Mouse (Mus musculus) forebrain, embryonic 14.5 days (tissue): ENCODE results near the gene Arhgap11a. TPM values are rescaled to one million over a fixed set of nuclear protein-coding genes. Genes with fewer than 3 reads are reported as not detected.
A peak's percentile ranks its signal among the peaks of the same experiment; 100 is the strongest.

Source experiments
- ATAC-seq: fragments of 200-750 bp; cut with Nextera tagmentation; 2 replicates; pipeline ENCODE4 v1.8.0; 2017; ENCODE audit warnings: mild to moderate bottlenecking, moderate library complexity
- DNase-seq: peaks from one replicate; pipeline ENCODE4 v3.0.0-alpha.2; 2015; ENCODE audit warnings: low spot score
- H3K27ac ChIP-seq: fragments of 300-500 bp; sonication (generic); 2 replicates; pipeline ENCODE4 v1.5.1; 2014; ENCODE audit warnings: low read depth, mild to moderate bottlenecking, control low read depth, low read length, moderate library complexity
- H3K27me3 ChIP-seq: fragments of 300-500 bp; sonication (generic); replicated peaks from 2 replicates; pipeline ENCODE4 v1.6.1; 2014; ENCODE audit warnings: low read length, control low read depth, mixed read lengths; ENCODE audit not compliant: control insufficient read depth, insufficient read depth
- H3K36me3 ChIP-seq: fragments of 300-500 bp; sonication (generic); 2 replicates; pipeline ENCODE4 v1.6.1; 2014; ENCODE audit warnings: low read length, control low read depth; ENCODE audit not compliant: control insufficient read depth, insufficient read depth
- H3K4me1 ChIP-seq: fragments of 300-500 bp; sonication (generic); 2 replicates; pipeline ENCODE4 v1.6.1; 2014; ENCODE audit warnings: antibody characterized with exemption, low read length, control low read depth; ENCODE audit not compliant: control insufficient read depth, insufficient read depth
- H3K4me2 ChIP-seq: fragments of 300-500 bp; sonication (generic); 2 replicates; pipeline ENCODE4 v1.6.1; 2014; ENCODE audit warnings: mild to moderate bottlenecking, control low read depth, low read length
- H3K4me3 ChIP-seq: fragments of 300-500 bp; sonication (generic); 2 replicates; pipeline ENCODE4 v1.5.1; 2014; ENCODE audit warnings: low read depth, low read length, control low read depth
- H3K9ac ChIP-seq: fragments of 300-500 bp; sonication (generic); 2 replicates; pipeline ENCODE4 v1.6.1; 2014; ENCODE audit warnings: mild to moderate bottlenecking, low read length, control low read depth, moderate library complexity
- H3K9me3 ChIP-seq: fragments of 300-500 bp; sonication (generic); replicated peaks from 2 replicates; pipeline ENCODE4 v1.6.1; 2016; ENCODE audit warnings: low read length, control low read depth, mixed read lengths; ENCODE audit not compliant: control insufficient read depth
- WGBS: fragments of 180-500 bp; shearing (Covaris S2); extraction: QIAGEN DNeasy Blood & Tissue Kit; methylation state at CpG from one replicate; pipeline ENCODE4 v1.1.7; 2014; 5-methylcytosine and 5-hydroxymethylcytosine counted together
- polyA plus RNA-seq: library from polyadenylated mRNA; unstranded; fragments of >200 nt; fragmentation: Nextera tagmentation; extraction: Ambion mirVana; gene quantifications from 2 replicates; pipeline ENCODE4 v1.2.1, GENCODE M21; 2014

Arhgap11a gene
- polyA plus RNA-seq, 1 experiment from 2014 or later: 5.9 TPM

DNA sequence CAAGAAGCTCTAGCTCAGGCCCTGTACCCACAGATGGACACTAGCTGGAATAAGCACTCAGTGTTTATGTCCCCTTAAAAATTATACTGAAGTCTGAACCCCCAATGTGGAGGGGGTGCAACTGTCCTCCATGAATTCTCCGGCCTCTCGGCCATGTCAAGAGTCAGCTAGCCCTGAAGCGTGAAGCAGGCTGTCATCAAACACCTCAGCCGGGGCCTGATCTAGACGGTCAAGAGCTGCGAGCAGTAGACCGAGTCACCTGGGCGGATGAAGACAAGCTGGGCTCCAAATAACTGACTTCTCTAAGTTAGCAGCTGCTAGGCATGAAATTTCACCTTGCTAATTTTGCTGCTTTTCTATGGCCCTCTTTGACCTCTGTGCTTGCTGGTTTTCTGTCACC, 26.1 kb downstream of the Arhgap11a start:
- peaks cover 27% of the 10 kb centered on the region for H3K36me3 ChIP-seq
- no peak for DNase-seq
- H3K4me1 ChIP-seq: peaks cover 21% of the 10 kb centered on the region
- no peaks in the 10 kb centered on the region for H3K9me3 ChIP-seq
- no peak for ATAC-seq
- WGBS: 97% methylated on average over 8 of the region's 8 CpGs
- no peaks in the 10 kb centered on the region for H3K27me3 ChIP-seq
- H3K4me2 ChIP-seq: no peak overlapping the region
- no peak overlapping the region for H3K27ac ChIP-seq
- H3K4me3 ChIP-seq: no peak overlapping the region
- H3K9ac ChIP-seq: no peak overlapping the region

DNA sequence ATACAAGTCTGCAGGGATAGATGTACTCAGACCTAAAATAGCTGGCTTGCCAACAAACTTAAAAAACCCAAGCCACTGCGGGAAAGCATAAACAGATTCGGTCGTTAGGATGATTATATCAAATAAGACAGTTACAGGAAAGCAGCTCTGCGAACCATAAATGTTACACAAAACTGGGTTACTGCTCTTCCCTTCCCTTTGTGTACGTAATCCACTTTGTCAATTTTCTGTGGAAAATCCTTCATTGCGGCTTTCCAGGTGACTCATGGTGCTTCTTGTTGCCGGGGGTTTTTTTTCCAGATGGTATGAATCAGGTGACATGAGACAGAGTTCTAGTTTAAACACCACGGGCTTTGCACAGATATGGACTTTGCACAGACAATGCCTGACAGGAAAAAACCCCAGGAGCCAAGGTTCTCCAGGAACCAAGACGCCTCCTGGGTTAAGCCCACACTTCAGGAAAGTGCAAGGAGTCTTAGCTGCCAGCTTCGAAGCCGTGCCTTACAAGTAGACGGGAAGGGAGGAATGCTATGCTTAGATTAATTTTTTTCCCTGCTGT, 27.2 kb downstream of the Arhgap11a start:
- Histone ChIP-seq H3K27ac (no peak overlapping the region), H3K4me2 (no peak overlapping the region), H3K4me1 (peaks cover 9% of the 10 kb centered on the region), H3K9me3 (no peaks in the 10 kb centered on the region), H3K36me3 (peaks cover 33% of the 10 kb centered on the region), H3K9ac (no peak overlapping the region), H3K27me3 (no peaks in the 10 kb centered on the region), H3K4me3 (no peak overlapping the region)
- ATAC-seq (no peak), DNase-seq (no peak)
- WGBS: 87% methylated on average over 12 of the region's 12 CpGs

DNA sequence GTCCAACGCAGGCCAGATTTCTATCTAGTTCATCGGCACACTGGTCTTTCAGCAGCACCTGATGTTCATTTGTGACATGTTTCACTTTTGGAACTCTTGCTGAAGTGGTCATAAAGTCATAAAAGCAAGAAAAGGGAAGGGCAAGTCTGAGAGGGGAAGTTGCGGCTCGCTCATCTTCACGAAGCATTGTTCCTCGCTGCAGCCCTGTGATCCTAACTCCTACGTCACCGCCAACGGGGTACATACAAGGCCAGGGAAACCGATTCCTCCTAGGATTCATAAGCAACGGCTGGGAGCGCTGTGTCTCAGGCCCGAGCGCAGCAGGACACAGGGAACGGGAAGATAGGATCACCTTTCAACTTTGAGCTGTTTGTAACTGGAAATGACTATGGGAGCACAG, 28.3 kb downstream of the Arhgap11a start:
- H3K27ac ChIP-seq: no peak overlapping the region
- peaks cover 30% of the 10 kb centered on the region for H3K36me3 ChIP-seq
- H3K4me1 ChIP-seq: 0 out of 2 replicates have a peak, but pooled peaks cover 3% of the 10 kb centered on the region
- no peaks in the 10 kb centered on the region for H3K27me3 ChIP-seq
- H3K4me3 ChIP-seq: no peak overlapping the region
- no peaks in the 10 kb centered on the region for H3K9me3 ChIP-seq
- 96% methylated on average over 15 of the region's 15 CpGs for WGBS
- DNase-seq: no peak
- no peak overlapping the region for H3K4me2 ChIP-seq
- no peak overlapping the region for H3K9ac ChIP-seq
- no peak for ATAC-seq

DNA sequence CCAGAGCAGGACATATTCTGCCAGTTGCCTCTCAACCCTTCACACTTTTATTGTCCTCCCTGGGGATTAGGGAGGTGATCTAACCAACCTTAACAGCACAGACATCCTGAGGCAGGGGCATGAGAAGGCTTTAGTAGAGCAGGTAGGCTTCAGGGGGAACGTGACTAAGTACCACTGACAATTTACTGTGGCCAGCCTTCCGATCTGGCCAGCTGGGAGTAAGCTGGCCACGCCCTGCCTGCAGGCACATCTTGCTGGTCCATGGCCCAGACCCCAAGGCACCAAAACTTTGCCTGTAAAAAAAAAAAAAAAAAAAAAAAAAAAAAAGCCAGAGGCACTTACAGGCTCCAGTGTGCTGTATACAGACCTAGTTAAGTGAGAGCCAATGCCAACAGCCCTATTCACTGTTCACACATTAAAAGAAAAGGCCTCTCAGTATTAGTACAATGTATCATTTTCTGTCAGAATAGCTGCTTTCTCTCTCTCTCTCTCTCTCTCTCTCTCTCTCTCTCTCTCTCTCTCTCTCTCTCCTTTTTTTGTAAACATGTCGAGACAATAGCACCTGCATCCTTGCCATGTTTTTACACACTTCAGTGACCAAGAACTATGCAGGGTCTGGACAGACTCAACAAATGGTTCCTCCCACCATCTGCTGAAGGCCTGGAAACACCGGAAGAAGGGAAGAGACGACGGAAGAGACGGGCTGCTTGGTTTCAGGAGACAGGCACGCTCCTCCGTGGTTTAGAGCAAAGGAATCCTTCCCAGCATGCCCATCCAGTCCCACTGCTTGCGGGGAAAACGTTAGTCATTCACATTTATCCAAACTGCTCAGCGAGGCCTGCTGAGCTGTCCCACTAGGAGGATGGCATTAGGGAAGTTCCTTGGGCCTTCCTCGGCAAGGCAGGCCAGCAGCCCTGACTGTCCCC, 30.5 kb downstream of the Arhgap11a start:
- H3K4me3 ChIP-seq: no peak overlapping the region
- no peaks in the 10 kb centered on the region for H3K27me3 ChIP-seq
- WGBS: 39% methylated on average over 14 of the region's 14 CpGs
- 0 out of 2 replicates have a peak overlapping the region, but pooled peaks have one; percentile 17 for H3K9ac ChIP-seq
- ATAC-seq (peak; percentile 91), DNase-seq (peak; percentile 63)
- H3K36me3 ChIP-seq: peaks cover 27% of the 10 kb centered on the region
- H3K4me2 ChIP-seq: no peak overlapping the region
- H3K27ac ChIP-seq: peak overlapping the region; percentile 46
- H3K9me3 ChIP-seq: no peaks in the 10 kb centered on the region
- H3K4me1 ChIP-seq: 0 out of 2 replicates have a peak, but pooled peaks cover 3% of the 10 kb centered on the region

DNA sequence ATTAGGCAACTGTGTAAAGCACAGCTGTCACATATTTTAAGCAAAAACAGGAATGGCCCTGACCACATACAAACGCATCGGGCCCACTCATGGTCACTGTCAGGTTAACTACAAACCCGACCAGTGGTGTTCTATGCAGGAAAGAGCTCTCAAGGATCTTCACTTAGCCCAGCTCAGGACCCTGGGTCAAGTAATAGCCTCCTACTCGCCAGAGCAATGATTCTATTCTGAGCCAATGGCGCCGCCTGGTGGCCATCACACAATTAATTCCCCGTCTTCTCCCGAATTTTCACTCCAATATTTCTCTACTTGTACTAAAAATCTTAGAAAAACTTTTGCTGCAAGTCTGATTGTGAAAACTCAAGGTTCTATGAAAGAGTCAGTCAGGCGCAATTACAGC, 40.8 kb downstream of the Arhgap11a start:
- no peaks in the 10 kb centered on the region for H3K4me1 ChIP-seq
- H3K4me3 ChIP-seq: no peak overlapping the region
- WGBS: 24% methylated on average over 9 of the region's 9 CpGs
- H3K27me3 ChIP-seq: no peaks in the 10 kb centered on the region
- DNase-seq (peak; percentile 54), ATAC-seq (peak; percentile 44; the same call in 1 of the 2 replicates)
- no peak overlapping the region for H3K4me2 ChIP-seq
- no peak overlapping the region for H3K9ac ChIP-seq
- H3K9me3 ChIP-seq: no peaks in the 10 kb centered on the region
- H3K36me3 ChIP-seq: no peaks in the 10 kb centered on the region
- H3K27ac ChIP-seq: no peak overlapping the region

DNA sequence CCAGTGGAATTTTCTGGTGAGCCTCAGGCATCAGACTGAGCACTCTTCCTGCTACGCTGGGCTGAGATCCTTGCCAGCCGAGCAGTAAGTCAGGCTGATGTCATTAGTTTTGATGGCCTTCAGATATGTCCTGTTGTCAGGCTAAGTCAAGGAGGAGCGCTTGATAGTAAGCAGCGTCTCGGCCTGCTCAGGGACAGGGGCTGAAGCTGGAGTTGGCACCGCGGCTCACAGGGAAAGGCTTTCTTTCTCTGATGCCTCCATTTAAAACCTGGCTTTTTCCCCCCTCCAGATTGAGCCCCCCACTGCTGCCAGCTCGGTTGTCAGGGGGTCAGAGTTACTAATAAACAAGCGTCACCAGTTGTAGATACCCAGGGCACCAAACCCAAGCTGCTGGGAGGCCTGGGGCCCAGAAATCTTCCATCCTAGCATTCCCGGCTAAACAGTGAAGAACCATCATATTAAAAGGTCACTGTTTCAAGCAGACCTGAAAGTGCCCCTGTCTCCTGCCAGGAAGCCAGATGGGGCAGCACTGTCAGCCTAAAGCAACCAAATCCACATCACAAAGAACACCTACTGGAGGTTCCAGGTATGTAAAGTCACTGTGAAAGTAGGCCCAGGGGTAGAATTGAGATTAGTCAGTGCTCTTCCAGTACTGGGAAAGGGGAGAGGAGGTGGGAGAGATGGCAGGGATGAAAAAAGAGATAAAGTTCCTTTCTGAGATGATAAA, 41.4 kb downstream of the Arhgap11a start:
- Histone ChIP-seq H3K36me3 (no peaks in the 10 kb centered on the region), H3K9me3 (no peaks in the 10 kb centered on the region), H3K9ac (no peak overlapping the region), H3K4me3 (no peak overlapping the region), H3K4me2 (no peak overlapping the region), H3K27me3 (no peaks in the 10 kb centered on the region), H3K27ac (no peak overlapping the region), H3K4me1 (no peaks in the 10 kb centered on the region)
- ATAC-seq (no peak), DNase-seq (no peak)
- 74% methylated on average over 10 of the region's 10 CpGs for WGBS

DNA sequence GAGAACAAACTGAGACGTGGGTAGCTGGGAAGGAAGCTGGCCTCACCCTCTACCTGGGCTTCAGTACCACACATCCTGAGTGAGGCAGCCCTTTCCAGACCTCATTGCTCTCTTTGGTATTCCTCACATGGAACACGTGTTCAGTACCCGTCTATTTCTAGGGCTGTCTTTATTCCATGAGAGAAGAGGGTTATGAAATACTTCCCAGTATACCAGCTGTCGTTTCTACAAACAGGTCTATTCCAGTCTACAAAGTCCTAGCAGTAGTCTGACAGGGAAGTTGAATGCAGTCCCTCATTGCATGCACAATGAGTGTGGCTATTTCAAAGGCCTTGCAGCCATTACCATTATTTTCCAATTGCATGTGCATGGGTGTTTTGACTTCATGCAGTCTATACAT, 42.7 kb downstream of the Arhgap11a start:
- no peak overlapping the region for H3K9ac ChIP-seq
- no peaks in the 10 kb centered on the region for H3K9me3 ChIP-seq
- no peak overlapping the region for H3K4me3 ChIP-seq
- WGBS: 70% methylated on average over 4 of the region's 4 CpGs
- H3K4me1 ChIP-seq: no peaks in the 10 kb centered on the region
- no peak for DNase-seq
- no peaks in the 10 kb centered on the region for H3K36me3 ChIP-seq
- H3K27me3 ChIP-seq: no peaks in the 10 kb centered on the region
- ATAC-seq: no peak
- H3K4me2 ChIP-seq: no peak overlapping the region
- no peak overlapping the region for H3K27ac ChIP-seq

DNA sequence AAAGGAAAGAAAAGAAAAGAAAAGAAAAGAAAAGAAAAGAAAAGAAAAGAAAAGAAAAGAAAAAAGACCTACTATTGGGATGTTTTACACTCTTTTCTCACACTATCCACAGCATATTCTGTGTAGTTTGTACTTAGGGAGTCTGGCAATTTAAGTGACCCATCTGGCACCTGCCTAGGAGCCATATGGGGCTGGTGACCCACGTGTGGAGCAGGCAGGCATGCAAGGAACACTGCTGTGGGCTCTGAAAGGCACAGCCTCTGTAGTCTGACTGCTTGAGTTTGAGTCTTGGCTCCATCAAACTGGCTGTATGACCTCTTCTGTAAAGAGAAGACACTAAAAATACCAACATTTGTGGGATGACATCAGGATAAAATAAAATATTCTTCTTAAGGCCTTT, 44.7 kb downstream of the Arhgap11a start:
- no peaks in the 10 kb centered on the region for H3K4me1 ChIP-seq
- H3K27me3 ChIP-seq: no peaks in the 10 kb centered on the region
- H3K4me2 ChIP-seq: no peak overlapping the region
- 19% methylated on average over 1 of the region's 1 CpGs for WGBS
- ATAC-seq (peak; percentile 63; the same call in 1 of the 2 replicates), DNase-seq (peak; percentile 39)
- H3K27ac ChIP-seq: no peak overlapping the region; the same call in 1 of the 2 replicates
- no peak overlapping the region for H3K4me3 ChIP-seq
- no peaks in the 10 kb centered on the region for H3K36me3 ChIP-seq
- no peaks in the 10 kb centered on the region for H3K9me3 ChIP-seq
- no peak overlapping the region for H3K9ac ChIP-seq
